Mouse (Mus musculus) forebrain, embryonic 15.5 days (tissue): ENCODE results near the gene Krt6b. TPM values are rescaled to one million over a fixed set of nuclear protein-coding genes. Genes with fewer than 3 reads are reported as not detected.
"Not testable (repeated sequence)": the region's sequence is repeated elsewhere in the genome, so short reads cannot be mapped to it uniquely, and the experiment has no call there.

Source experiments
- ATAC-seq: fragments of 200-750 bp; cut with Nextera tagmentation; replicated peaks from 2 replicates; pipeline ENCODE4 v1.8.0; 2017; ENCODE audit warnings: mild to moderate bottlenecking, moderate TSS enrichment, moderate library complexity
- H3K27ac ChIP-seq: fragments of 300-500 bp; sonication (generic); replicated peaks from 2 replicates; pipeline ENCODE4 v1.5.1; 2015; ENCODE audit warnings: mild to moderate bottlenecking, inconsistent platforms
- H3K27me3 ChIP-seq: fragments of 300-500 bp; sonication (generic); 2 replicates; pipeline ENCODE4 v1.6.1; 2015; ENCODE audit warnings: inconsistent platforms
- H3K36me3 ChIP-seq: fragments of 300-500 bp; sonication (generic); 2 replicates; pipeline ENCODE4 v1.6.1; 2015; ENCODE audit warnings: mild to moderate bottlenecking, inconsistent platforms
- H3K4me1 ChIP-seq: fragments of 300-500 bp; sonication (generic); 2 replicates; pipeline ENCODE4 v1.6.1; 2015; ENCODE audit warnings: inconsistent platforms
- H3K4me2 ChIP-seq: fragments of 300-500 bp; sonication (generic); replicated peaks from 2 replicates; pipeline ENCODE4 v1.6.1; 2015; ENCODE audit warnings: mild to moderate bottlenecking, inconsistent platforms
- H3K4me3 ChIP-seq: fragments of 300-500 bp; sonication (generic); 2 replicates; pipeline ENCODE4 v1.5.1; 2015; ENCODE audit warnings: mild to moderate bottlenecking, inconsistent platforms
- H3K9ac ChIP-seq: fragments of 300-500 bp; sonication (generic); replicated peaks from 2 replicates; pipeline ENCODE4 v1.6.1; 2015; ENCODE audit warnings: mild to moderate bottlenecking, inconsistent platforms
- H3K9me3 ChIP-seq: fragments of 300-500 bp; sonication (generic); 2 replicates; pipeline ENCODE4 v1.6.1; 2016; ENCODE audit warnings: inconsistent platforms
- WGBS: fragments of 180-500 bp; shearing (Covaris S2); methylation state at CpG from one replicate; pipeline ENCODE4 v1.1.7; 2015; ENCODE audit warnings: mixed read lengths; 5-methylcytosine and 5-hydroxymethylcytosine counted together
- microRNA-seq: library from miRNA; unstranded; fragments of <30 nt; microRNA quantifications from one replicate; pipeline ENCODE4, GENCODE M21; 2016
- polyA plus RNA-seq: library from polyadenylated mRNA; unstranded; fragments of >200 nt; fragmentation: Nextera tagmentation; extraction: Ambion mirVana; gene quantifications from 2 replicates; pipeline ENCODE4 v1.2.1, GENCODE M21; 2015

Krt6b gene
- polyA plus RNA-seq, 1 experiment from 2014 or later, result not detected

- Histone ChIP-seq H3K27ac (no peak within 1 kb of the TSS), H3K27me3 (no peaks in the 10 kb centered on the region), H3K4me3 (no peak within 1 kb of the TSS), H3K9me3 (no peaks in the 10 kb centered on the region), H3K36me3 (no peaks in the 10 kb centered on the region), H3K4me1 (no peaks in the 10 kb centered on the region), H3K9ac (no peak within 1 kb of the TSS), H3K4me2 (no peak within 1 kb of the TSS)
- ATAC-seq, result no peak
- 86% methylated on average over 5 of the region's 5 CpGs for WGBS
Observed at GRCm38 (mm10) chr15:101694207-101694606, 14.1 kb upstream of the Krt6b start, which contains the start of gene Krt6a. TSS of gene Krt6a (minus strand) at chr15:101694307.

DNA sequence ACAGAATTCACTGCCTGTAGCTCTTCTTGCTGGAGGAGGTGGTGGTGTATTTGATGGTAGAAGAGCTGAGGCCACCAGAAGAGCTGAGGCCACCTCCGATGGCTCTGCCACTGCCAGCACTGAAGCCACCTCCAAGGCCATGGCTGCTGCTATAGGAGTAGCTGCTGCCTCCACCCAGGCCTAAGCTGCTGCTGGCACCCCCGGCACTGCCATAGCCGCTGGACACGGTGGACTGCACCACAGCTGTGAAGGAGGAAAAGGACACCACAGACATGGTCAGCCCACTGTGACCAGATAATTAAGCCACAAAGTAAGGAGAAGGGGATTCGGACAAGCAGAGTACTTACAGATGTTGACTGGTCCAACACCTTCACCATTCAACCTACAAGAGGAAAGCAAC lies 10.4 kb upstream of the Krt6b start:
- not testable (repeated sequence) for ATAC-seq, H3K27ac ChIP-seq, H3K4me2 ChIP-seq, H3K4me1 ChIP-seq, H3K36me3 ChIP-seq, H3K9me3 ChIP-seq, H3K4me3 ChIP-seq, H3K9ac ChIP-seq, H3K27me3 ChIP-seq
- 90% methylated on average over 5 of the region's 5 CpGs for WGBS

DNA sequence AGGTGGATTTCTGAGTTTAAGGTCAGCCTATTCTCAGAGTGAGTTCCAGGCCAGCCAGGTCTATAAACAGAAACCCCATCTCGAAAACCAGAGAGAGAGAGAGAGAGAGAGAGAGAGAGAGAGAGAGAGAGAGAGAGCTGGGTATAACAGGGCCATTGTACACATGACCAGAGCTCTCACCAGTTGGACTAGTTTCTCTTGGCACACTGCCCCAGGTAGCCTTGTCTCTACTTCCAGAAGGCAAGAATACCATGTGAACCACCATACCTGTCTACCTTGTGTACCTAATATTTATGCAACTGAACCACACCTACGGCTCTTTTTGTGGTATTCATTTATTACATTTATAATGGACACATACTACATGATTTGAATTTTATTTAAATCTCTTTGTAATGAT lies 8.1 kb upstream of the Krt6b start:
- Histone ChIP-seq H3K9me3 (no peaks in the 10 kb centered on the region; the same call in 1 of the 2 replicates), H3K9ac (no peak overlapping the region), H3K4me3 (no peak overlapping the region), H3K4me2 (no peak overlapping the region), H3K4me1 (no peaks in the 10 kb centered on the region), H3K27me3 (no peaks in the 10 kb centered on the region), H3K36me3 (no peaks in the 10 kb centered on the region), H3K27ac (no peak overlapping the region)
- ATAC-seq, result no peak
- WGBS, result 69% methylated on average over 2 of the region's 2 CpGs

GRCm38 (mm10) chr15:101675978-101676377 lies 4.1 kb downstream of the Krt6b start:
- no peaks in the 10 kb centered on the region for H3K9me3 ChIP-seq
- no peak for ATAC-seq

DNA sequence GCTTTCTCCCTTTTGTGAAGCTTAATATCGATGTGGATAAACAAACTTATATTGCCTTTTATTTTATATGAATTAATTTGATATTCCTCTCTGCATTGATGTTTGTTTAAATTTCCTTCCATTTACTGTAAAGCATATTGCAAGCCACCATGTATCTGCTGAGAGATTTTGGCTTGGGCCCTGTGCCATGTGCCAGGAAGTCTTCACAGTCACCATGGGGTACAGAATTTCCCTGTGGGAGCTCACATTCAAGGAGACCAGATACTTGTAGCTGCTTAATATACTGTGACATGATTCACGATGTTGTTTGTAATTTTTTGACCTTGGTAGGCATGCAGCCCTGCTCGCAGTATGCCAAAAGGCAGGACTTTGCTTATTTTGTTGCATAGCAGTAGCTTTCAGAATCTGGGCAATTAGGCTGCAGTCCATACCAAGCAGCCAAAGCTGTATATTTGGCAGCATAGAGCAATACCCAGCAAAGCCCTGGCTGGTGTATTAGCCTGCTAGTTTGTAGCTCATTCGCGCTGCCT lies 27.3 kb downstream of the Krt6b start:
- H3K36me3 ChIP-seq, result no peaks in the 10 kb centered on the region
- ATAC-seq, result no peak
- no peak overlapping the region for H3K4me3 ChIP-seq
- no peak overlapping the region for H3K4me2 ChIP-seq
- no peaks in the 10 kb centered on the region for H3K9me3 ChIP-seq
- no peak overlapping the region for H3K9ac ChIP-seq
- H3K4me1 ChIP-seq, result no peaks in the 10 kb centered on the region
- H3K27me3 ChIP-seq, result no peaks in the 10 kb centered on the region
- WGBS, result 75% methylated on average over 5 of the region's 5 CpGs
- H3K27ac ChIP-seq, result no peak overlapping the region

More at GRCm38 (mm10) chr15:101675978-101676377, 4.1 kb downstream of the Krt6b start:
- Histone ChIP-seq H3K36me3 (no peaks in the 10 kb centered on the region), H3K27ac (no peak overlapping the region), H3K9ac (no peak overlapping the region), H3K4me3 (no peak overlapping the region), H3K27me3 (no peaks in the 10 kb centered on the region), H3K4me1 (no peaks in the 10 kb centered on the region), H3K4me2 (no peak overlapping the region)
- WGBS, result 88% methylated on average over 1 of the region's 1 CpGs

DNA sequence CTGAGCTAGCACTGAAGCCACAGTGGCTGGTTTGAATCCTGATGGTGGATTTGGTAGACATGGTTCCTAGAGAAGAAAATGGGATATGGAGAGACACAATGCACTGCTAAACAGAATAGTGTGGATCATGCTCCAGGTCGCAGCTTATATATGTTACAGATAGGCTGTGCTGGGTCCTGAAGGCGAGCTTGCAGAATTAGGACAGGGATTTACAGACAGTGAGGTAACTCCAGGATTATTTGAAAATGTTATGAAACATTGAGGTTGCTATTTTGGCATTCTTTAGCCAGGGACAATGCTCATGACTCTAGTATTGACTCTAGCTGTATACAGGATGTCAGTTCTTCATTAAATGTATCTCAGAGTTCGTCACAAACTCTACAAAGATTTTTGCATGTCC lies 32.8 kb downstream of the Krt6b start, which contains the start of gene Gm5478:
Gm5478 (minus strand) TSS at position 101 of the 400 bp plus-strand sequence.
- H3K4me3 ChIP-seq, result no peak within 1 kb of the TSS
- 82% methylated on average over 3 of the region's 3 CpGs for WGBS
- no peak within 1 kb of the TSS for H3K27ac ChIP-seq
- no peak within 1 kb of the TSS for H3K9ac ChIP-seq
- H3K27me3 ChIP-seq, result no peaks in the 10 kb centered on the region
- ATAC-seq, result no peak
- no peaks in the 10 kb centered on the region for H3K4me1 ChIP-seq
- no peaks in the 10 kb centered on the region for H3K9me3 ChIP-seq
- no peaks in the 10 kb centered on the region for H3K36me3 ChIP-seq
- no peak within 1 kb of the TSS for H3K4me2 ChIP-seq

GRCm38 (mm10) chr15:101627884-101628283 lies 52.2 kb downstream of the Krt6b start, which contains the start of gene Gm5414:
TSS of gene Gm5414 (minus strand) at chr15:101628188.
- Histone ChIP-seq H3K9me3 (no peaks in the 10 kb centered on the region), H3K9ac (no peak within 1 kb of the TSS), H3K4me2 (no peak within 1 kb of the TSS), H3K27ac (no peak within 1 kb of the TSS), H3K36me3 (no peaks in the 10 kb centered on the region), H3K27me3 (no peaks in the 10 kb centered on the region), H3K4me1 (no peaks in the 10 kb centered on the region), H3K4me3 (no peak within 1 kb of the TSS)
- 74% methylated on average over 2 of the region's 2 CpGs for WGBS
- ATAC-seq, result no peak

Small RNA genes lying within 50 kb of the gene (microRNA-seq; reads per million reads assigned to microRNA genes)
- gene Gm44323, result not detected
- not detected for gene Gm44342
- not detected for gene Gm44383
- gene Gm44479, result not detected

Other genes with a start within 250 kb of the Krt6b start
- 0.09 and 0.10 TPM in 2 replicates for gene Krt87, start 241.5 kb downstream of the Krt6b start, polyA plus RNA-seq
- gene Krt88, start 232.5 kb downstream of the Krt6b start, polyA plus RNA-seq, result not detected in 2 replicates
- not detected in 2 replicates for gene Krt81, start 216.5 kb downstream of the Krt6b start, polyA plus RNA-seq
- gene Krt86, start 206.8 kb downstream of the Krt6b start, polyA plus RNA-seq, result not detected in 2 replicates
- not detected in 2 replicates for gene Krt83, start 188.8 kb downstream of the Krt6b start, polyA plus RNA-seq
- gene Gm49425, start 163.0 kb downstream of the Krt6b start, polyA plus RNA-seq, result not detected in 2 replicates
- not detected in 2 replicates for gene Krt84, start 147.5 kb downstream of the Krt6b start, polyA plus RNA-seq
- gene Krt82, start 129.6 kb downstream of the Krt6b start, polyA plus RNA-seq, result not detected in 2 replicates
- 0.09 TPM in 1 of 2 replicates, not detected in the other for gene Krt90, start 117.3 kb downstream of the Krt6b start, polyA plus RNA-seq
- 0.08 TPM in 1 of 2 replicates, not detected in the other for gene Krt75, start 106.4 kb downstream of the Krt6b start, polyA plus RNA-seq
- gene Gm5414, start 52.1 kb downstream of the Krt6b start, polyA plus RNA-seq, result not detected in 2 replicates
- gene Gm5478, start 32.9 kb downstream of the Krt6b start, polyA plus RNA-seq, result not detected in 2 replicates
- not detected in 2 replicates for gene Krt6a, start 14.0 kb upstream of the Krt6b start, polyA plus RNA-seq
- gene Krt5, start 32.6 kb upstream of the Krt6b start, polyA plus RNA-seq, result 0.13 and 0.15 TPM in 2 replicates
- not detected in 2 replicates for gene Krt71, start 62.8 kb upstream of the Krt6b start, polyA plus RNA-seq
- gene Krt72, start 106.2 kb upstream of the Krt6b start, polyA plus RNA-seq, result not detected in 2 replicates
- 0.43 and 1.1 TPM in 2 replicates for gene Krt73, start 122.1 kb upstream of the Krt6b start, polyA plus RNA-seq
- gene Krt2, start 137.9 kb upstream of the Krt6b start, polyA plus RNA-seq, result not detected in 2 replicates
- 8.4 and 8.6 TPM in 2 replicates for gene Krt1, start 170.5 kb upstream of the Krt6b start, polyA plus RNA-seq
- gene Krt77, start 189.4 kb upstream of the Krt6b start, polyA plus RNA-seq, result 0.47 and 1.2 TPM in 2 replicates
- not detected in 2 replicates for gene Krt76, start 212.6 kb upstream of the Krt6b start, polyA plus RNA-seq
- gene Krt4, start 244.4 kb upstream of the Krt6b start, polyA plus RNA-seq, result 0.08 TPM in 1 of 2 replicates, not detected in the other